Mouse (Mus musculus) E14TG2a.4 (cell line): ENCODE results near the gene Ankrd54.

Experiments
- CTCF ChIP-seq: conservative IDR thresholded peaks from 2 replicates; pipeline ENCODE4 v1.5.1; 2014; ENCODE audit warnings: low read length
- POU5F1 ChIP-seq: IDR thresholded peaks from 2 replicates; pipeline ENCODE4 v1.6.1; 2014; ENCODE audit warnings: low read length, borderline replicate concordance

DNA sequence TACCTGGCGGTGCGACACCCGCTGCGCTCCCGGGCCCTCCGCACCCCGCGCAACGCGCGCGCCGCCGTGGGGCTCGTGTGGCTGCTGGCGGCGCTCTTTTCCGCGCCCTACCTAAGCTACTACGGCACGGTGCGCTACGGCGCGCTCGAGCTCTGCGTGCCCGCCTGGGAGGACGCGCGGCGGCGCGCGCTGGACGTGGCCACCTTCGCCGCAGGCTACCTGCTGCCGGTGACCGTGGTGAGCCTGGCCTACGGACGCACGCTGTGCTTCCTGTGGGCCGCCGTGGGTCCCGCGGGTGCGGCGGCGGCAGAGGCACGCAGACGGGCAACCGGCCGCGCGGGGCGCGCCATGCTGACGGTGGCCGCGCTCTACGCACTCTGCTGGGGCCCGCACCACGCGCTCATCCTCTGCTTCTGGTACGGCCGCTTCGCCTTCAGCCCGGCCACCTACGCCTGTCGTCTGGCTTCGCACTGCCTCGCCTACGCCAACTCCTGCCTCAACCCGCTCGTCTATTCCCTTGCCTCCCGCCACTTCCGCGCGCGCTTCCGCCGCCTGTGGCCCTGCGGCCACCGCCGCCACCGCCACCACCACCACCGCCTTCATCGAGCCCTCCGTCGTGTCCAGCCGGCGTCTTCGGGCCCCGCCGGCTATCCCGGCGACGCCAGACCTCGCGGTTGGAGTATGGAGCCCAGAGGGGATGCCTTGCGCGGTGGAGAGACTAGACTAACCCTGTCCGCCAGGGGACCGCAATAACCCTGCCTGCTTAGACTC lies 19.8 kb downstream of the Ankrd54 start:
- TF ChIP-seq CTCF (no peak), POU5F1 (no peak)
